19 mouse cellular contexts compared by ENCODE assay signal in genomic region chr17:74601201-74601600, GRCm38 (mm10).
"Had no signal": no experiment of that assay in that cellular context is flagged by ENCODE, and none has a peak within 500 bp of the region (broad histone marks: within the 10 kb centered on the region; RNA-seq: fewer than 3 reads in every experiment).

No protein-coding gene starts in this region.

- H3K4me1 ChIP-seq: midbrain, embryonic 10.5 days; midbrain, embryonic 12.5 days; neural tube, embryonic 13.5 days; neural tube, embryonic 15.5 days; stomach, embryonic 15.5 days had no signal

- H3K4me2 ChIP-seq: lung, embryonic 14.5 days; midbrain, embryonic 12.5 days; neural tube, embryonic 13.5 days; neural tube, embryonic 15.5 days; stomach, embryonic 15.5 days had no signal

- H3K4me3 ChIP-seq: midbrain, embryonic 10.5 days; midbrain, embryonic 12.5 days; myocyte; neural tube, embryonic 13.5 days; neural tube, embryonic 15.5 days; stomach, embryonic 15.5 days had no signal

- DNase-seq: lung, adult 18-20 months; lung, embryonic 14.5 days; lung, postnatal 10 days; lung, postnatal 4 days; midbrain, embryonic 14.5 days; retina, postnatal 1 day; right cerebral cortex, adult 18-20 months; right cerebral cortex, postnatal 25 days; right cerebral cortex, postnatal 4 days; thymus, adult 2 months; thymus, postnatal 25 days; thymus, postnatal 4 days had no signal

- H3K27ac ChIP-seq: midbrain, embryonic 10.5 days; midbrain, embryonic 12.5 days; neural tube, embryonic 13.5 days; neural tube, embryonic 15.5 days; stomach, embryonic 15.5 days; stomach, postnatal 0 days had no signal

- H3K27me3 ChIP-seq: midbrain, embryonic 12.5 days; neural tube, embryonic 13.5 days; neural tube, embryonic 15.5 days; stomach, embryonic 15.5 days had no signal

- H3K9me3 ChIP-seq: midbrain, embryonic 10.5 days; midbrain, embryonic 12.5 days; neural tube, embryonic 13.5 days; neural tube, embryonic 15.5 days; stomach, embryonic 15.5 days had no signal

- H3K9ac ChIP-seq: lung, embryonic 14.5 days; midbrain, embryonic 12.5 days; neural tube, embryonic 13.5 days; neural tube, embryonic 15.5 days; stomach, embryonic 15.5 days had no signal
